In genomic region chr1:160045056-160045715, GRCm38 (mm10) we compare ENCODE assay signal across 8 mouse cellular contexts. TPM values are rescaled to one million over a fixed set of nuclear protein-coding genes. Genes with fewer than 3 reads are reported as not detected.
A peak's percentile ranks its signal among the peaks of the same experiment; 100 is the strongest.
DNase-seq lines count a peak whose midpoint lies in the region; ATAC-seq and TF ChIP-seq lines count a peak whose summit lies in the region.

No protein-coding gene starts in this region.

- H3K27ac ChIP-seq in embryonic facial prominence, embryonic 13.5 days: no peak overlapping the region
- peak overlapping the region; percentile 66 for H3K27ac ChIP-seq in liver, embryonic 14.5 days

- peaks cover 67% of the 10 kb centered on the region for H3K4me1 ChIP-seq in megakaryocyte, embryonic 14.5 days
- peaks cover 10% of the 10 kb centered on the region; the same call in 1 of the 2 replicates for H3K4me1 ChIP-seq in embryonic facial prominence, embryonic 13.5 days
- peaks cover 31 to 50% of the 10 kb centered on the region in 2 experiments for H3K4me1 ChIP-seq in liver, embryonic 14.5 days (replicated peaks; ENCODE audit: control insufficient read depth in 2 of 2, insufficient read depth in 2 of 2, low read length in 1 of 2)

- H3K4me2 ChIP-seq in embryonic facial prominence, embryonic 13.5 days: peak overlapping the region; percentile 84
- peak overlapping the region; percentile 85 for H3K4me2 ChIP-seq in liver, embryonic 14.5 days (ENCODE audit: low read depth)

- no peak for TF ChIP-seq CTCF in liver, embryonic 14.5 days (IDR thresholded peaks at IDR 0.05; ENCODE audit: low read depth)

- TF ChIP-seq EP300 in liver, embryonic 14.5 days (IDR thresholded peaks at IDR 0.05; ENCODE audit: low read depth): no peak

- peaks cover 12% of the 10 kb centered on the region for H3K27me3 ChIP-seq in megakaryocyte, embryonic 14.5 days (replicated peaks)
- H3K27me3 ChIP-seq in embryonic facial prominence, embryonic 13.5 days: peaks cover 2% of the 10 kb centered on the region; the same call in 1 of the 2 replicates
- no peaks in the 10 kb centered on the region for H3K27me3 ChIP-seq in liver, embryonic 14.5 days (ENCODE audit: control insufficient read depth, insufficient read depth, low read length)

- H3K36me3 ChIP-seq in megakaryocyte, embryonic 14.5 days (replicated peaks; ENCODE audit: low read length): peaks cover 5% of the 10 kb centered on the region
- H3K36me3 ChIP-seq in embryonic facial prominence, embryonic 13.5 days: no peaks in the 10 kb centered on the region
- no peaks in the 10 kb centered on the region for H3K36me3 ChIP-seq in liver, embryonic 14.5 days (replicated peaks; ENCODE audit: control insufficient read depth, insufficient read depth, low read depth)

- H3K9ac ChIP-seq in embryonic facial prominence, embryonic 13.5 days: 0 out of 2 replicates have a peak overlapping the region, but pooled peaks have one; percentile 69
- H3K9ac ChIP-seq in liver, embryonic 14.5 days (replicated peaks): peak overlapping the region; percentile 84

- ATAC-seq in megakaryocyte, adult 5-6 weeks (ENCODE audit: poor library complexity, severe bottlenecking): no peak
- no peak for ATAC-seq in embryonic facial prominence, embryonic 13.5 days (ENCODE audit: insufficient number of reproducible peaks, insufficient read depth, low FRiP score, low TSS enrichment, low read depth)
- ATAC-seq in liver, embryonic 14.5 days (ENCODE audit: insufficient read depth): no peak
- no peak for ATAC-seq in megakaryocyte progenitor cell, adult 5-6 weeks (replicated peaks; ENCODE audit: poor library complexity)

- peak; percentile 31 for DNase-seq in heart, postnatal 4 days
- no peak for DNase-seq in liver, embryonic 14.5 days (ENCODE audit: low read depth in 3 of 3, low spot score in 3 of 3)
- DNase-seq in embryo, embryonic 11 days: no peak
- no peak for DNase-seq in cerebellum, adult 11-12 months

- peak overlapping the region; percentile 96 for H3K4me3 ChIP-seq in megakaryocyte, embryonic 14.5 days (replicated peaks)
- peak overlapping the region; percentile 52 for H3K4me3 ChIP-seq in embryonic facial prominence, embryonic 13.5 days
- peak overlapping the region; percentile 78 to 82 for H3K4me3 ChIP-seq in liver, embryonic 14.5 days (ENCODE audit: insufficient read depth in 1 of 2, low read depth in 2 of 2, low read length in 2 of 2)

- 57% methylated on average over 3 of the region's 3 CpGs for WGBS in embryonic facial prominence, embryonic 13.5 days
- 45% methylated on average over 3 of the region's 3 CpGs for WGBS in liver, embryonic 14.5 days (ENCODE audit: insufficient replicate concordance)

- no peaks in the 10 kb centered on the region for H3K9me3 ChIP-seq in megakaryocyte, embryonic 14.5 days
- H3K9me3 ChIP-seq in embryonic facial prominence, embryonic 13.5 days: no peaks in the 10 kb centered on the region
- H3K9me3 ChIP-seq in liver, embryonic 14.5 days (ENCODE audit: control insufficient read depth, low read length): no peaks in the 10 kb centered on the region

RNA-seq across cellular contexts. Expression of gene 4930523C07Rik, which starts 1.0 kb away (rescaled TPM):
- polyA plus RNA-seq in megakaryocyte, embryonic 14.5 days (2012; ENCODE audit: insufficient read depth, low replicate concordance): 2.1 and 6.0 TPM in 2 replicates
- total RNA-seq in megakaryocyte, adult 5-6 weeks (2015): 54.6 and 66.3 TPM in 2 replicates
- 48.8 and 62.2 TPM in 2 replicates for total RNA-seq in megakaryocyte, adult 5-6 weeks (2017)
- 8.5 and 11.5 TPM in 2 replicates for polyA plus RNA-seq in embryonic facial prominence, embryonic 13.5 days (2015; fragmentation: Nextera tagmentation; extraction: Ambion mirVana)
- total RNA-seq in heart, postnatal 4 days (2021): 10 to 100 TPM; 24.0 to 26.1 TPM
- 4.8 and 6.5 TPM in 2 replicates for polyA plus RNA-seq in liver, embryonic 14.5 days (2012; rRNA removed)
- polyA plus RNA-seq in liver, embryonic 14.5 days (2014; fragmentation: Nextera tagmentation; extraction: Ambion mirVana): 18.0 and 28.1 TPM in 2 replicates
- total RNA-seq in megakaryocyte progenitor cell, adult 5-6 weeks (2015): 55.5 and 56.9 TPM in 2 replicates
- 39.0 and 59.1 TPM in 2 replicates for total RNA-seq in megakaryocyte progenitor cell, adult 5-6 weeks (2017)
